Mouse (Mus musculus) cortical plate, adult 2 months (tissue): ENCODE data around the gene Gm7030.
"Not testable (repeated sequence)": the region's sequence is repeated elsewhere in the genome, so short reads cannot be mapped to it uniquely, and the experiment has no call there.

Experiments used
- CTCF ChIP-seq: fragments of 200-500 bp; IDR thresholded peaks from 2 replicates; pipeline ENCODE4 v1.5.1; 2011; ENCODE audit warnings: mild to moderate bottlenecking, control low read depth, low read length; ENCODE audit not compliant: insufficient read depth; ENCODE audit errors: extremely low read depth
- POLR2A ChIP-seq: fragments of 200-500 bp; IDR thresholded peaks from 2 replicates; pipeline ENCODE4 v1.6.1; 2011; ENCODE audit warnings: mild to moderate bottlenecking, low read length, control low read depth; ENCODE audit not compliant: insufficient read depth; ENCODE audit errors: extremely low read depth

- not testable (repeated sequence) for TF ChIP-seq CTCF, POLR2A
These were observed 39.9 kb upstream of the Gm7030 start for GRCm38 (mm10) chr17:36169094-36169493.
